Mouse (Mus musculus) mouse embryonic stem cell (cell line): ENCODE measurements around the gene Gm5678.
"Not testable (repeated sequence)": the region's sequence is repeated elsewhere in the genome, so short reads cannot be mapped to it uniquely, and the experiment has no call there.

Experiments
- in situ Hi-C, 2 experiments: fragments of 300-500 bp; cut with MboI; formaldehyde crosslinking; loops; 1 replicate in 1 of 2; 3 replicates in 1 of 2; pipeline ENCODE4 v1.14.3; 2019 to 2020; ENCODE audit warnings: low sequenced_read_pairs in 2 of 2, low pct_unique_long_range_greater_than_20kb in 1 of 2, mixed read lengths in 1 of 2; ENCODE audit not compliant: unreplicated experiment in 1 of 2

Gm5678 gene

GRCm38 (mm10) chr16:93604481-93604969, 23.4 kb upstream of the Gm5678 start:
- in situ Hi-C loops = no loop called here

- in situ Hi-C loops = no loop called here
Measured at GRCm38 (mm10) chr16:93605553-93605952, 22.3 kb upstream of the Gm5678 start, which contains the start of gene Cbr1. Cbr1 (plus strand) TSS chr16:93605853.

- in situ Hi-C loops = no loop called here
Measured at GRCm38 (mm10) chr16:93606146-93606545, 21.8 kb upstream of the Gm5678 start.

GRCm38 (mm10) chr16:93607669-93608101, 20.2 kb upstream of the Gm5678 start:
- in situ Hi-C loops = no loop called here

GRCm38 (mm10) chr16:93608731-93609130, 19.2 kb upstream of the Gm5678 start:
- in situ Hi-C loops = no loop called here

GRCm38 (mm10) chr16:93609796-93610195, 18.1 kb upstream of the Gm5678 start:
- in situ Hi-C loops = no loop called here

- in situ Hi-C loops = no loop called here
Measured at GRCm38 (mm10) chr16:93610961-93611360, 16.9 kb upstream of the Gm5678 start.

GRCm38 (mm10) chr16:93615118-93615870, 12.6 kb upstream of the Gm5678 start:
- in situ Hi-C loops = no loop called here

- in situ Hi-C loops = not testable (repeated sequence)
Measured at GRCm38 (mm10) chr16:93623759-93624158, 4.1 kb upstream of the Gm5678 start.

- in situ Hi-C loops = no loop called here
Measured at GRCm38 (mm10) chr16:93624671-93625070, 3.2 kb upstream of the Gm5678 start.

GRCm38 (mm10) chr16:93626745-93627144, 1.2 kb upstream of the Gm5678 start:
- in situ Hi-C loops = no loop called here

- in situ Hi-C loops = no loop called here
Measured at GRCm38 (mm10) chr16:93644006-93644405, 16.1 kb downstream of the Gm5678 start.

GRCm38 (mm10) chr16:93648441-93649183, 20.7 kb downstream of the Gm5678 start:
- in situ Hi-C loops = no loop called here

GRCm38 (mm10) chr16:93667976-93668375, 40.1 kb downstream of the Gm5678 start:
- in situ Hi-C loops = no loop called here

- in situ Hi-C loops = no loop called here
Measured at GRCm38 (mm10) chr16:93669521-93669920, 41.6 kb downstream of the Gm5678 start.

GRCm38 (mm10) chr16:93670466-93670865, 42.6 kb downstream of the Gm5678 start:
- in situ Hi-C loops = not testable (repeated sequence)

- in situ Hi-C loops = no loop called here
Measured at GRCm38 (mm10) chr16:93671064-93671463, 43.2 kb downstream of the Gm5678 start.

GRCm38 (mm10) chr16:93676376-93676775, 48.5 kb downstream of the Gm5678 start:
- in situ Hi-C loops = no loop called here

- in situ Hi-C loops = no loop called here
Measured at GRCm38 (mm10) chr16:93678206-93678605, 50.3 kb downstream of the Gm5678 start.

- in situ Hi-C loops = no loop called here
Measured at GRCm38 (mm10) chr16:93679165-93679564, 51.3 kb downstream of the Gm5678 start.
